Mouse (Mus musculus) G1E (cell line): ENCODE data around the gene Rnf167. TPM values are rescaled to one million over a fixed set of nuclear protein-coding genes. Genes with fewer than 3 reads are reported as not detected.

Experiments used
- ATAC-seq: 2 replicates; pipeline ENCODE4 v1.8.0; 2016; ENCODE audit warnings: mild to moderate bottlenecking; ENCODE audit not compliant: insufficient number of reproducible peaks, poor library complexity, low FRiP score, severe bottlenecking; ENCODE audit errors: extremely low read depth
- DNase-seq: peaks from one replicate; pipeline ENCODE4 v3.0.0; 2012; ENCODE audit warnings: low spot score
- H3K27me3 ChIP-seq: 2 replicates; pipeline ENCODE4 v1.6.1; 2012; ENCODE audit warnings: mild to moderate bottlenecking, low read length, inconsistent platforms; ENCODE audit not compliant: insufficient read depth
- H3K36me3 ChIP-seq: replicated peaks from 2 replicates; pipeline ENCODE3; 2012; ENCODE audit warnings: mild to moderate bottlenecking, inconsistent platforms
- H3K4me1 ChIP-seq: 2 replicates; pipeline ENCODE4 v1.6.1; 2012; ENCODE audit warnings: low read depth, low read length, inconsistent platforms, mixed read lengths; ENCODE audit not compliant: insufficient read depth
- H3K4me3 ChIP-seq: 2 replicates; pipeline ENCODE4 v1.5.1; 2012; ENCODE audit warnings: low read depth, mild to moderate bottlenecking, inconsistent platforms, low read length, moderate library complexity, mixed read lengths
- H3K9me3 ChIP-seq: replicated peaks from 2 replicates; pipeline ENCODE4 v1.6.1; 2012; ENCODE audit warnings: inconsistent platforms
- CTCF ChIP-seq: IDR thresholded peaks from 2 replicates; pipeline ENCODE4 v1.5.1; 2012; ENCODE audit warnings: low read depth, low read length, inconsistent platforms, mixed read lengths
- GATA1 ChIP-seq: IDR thresholded peaks from 2 replicates; pipeline ENCODE4 v1.6.1; 2012; ENCODE audit warnings: borderline replicate concordance, low read length, inconsistent platforms, mixed read lengths
- GATA2 ChIP-seq: IDR thresholded peaks from 2 replicates; pipeline ENCODE4 v1.6.1; 2012; ENCODE audit warnings: low read depth, low read length, inconsistent platforms, borderline replicate concordance
- POLR2AphosphoS5 ChIP-seq: IDR thresholded peaks from 2 replicates; pipeline ENCODE4 v1.6.1; 2012; ENCODE audit warnings: low read depth, low read length, inconsistent platforms; ENCODE audit not compliant: insufficient replicate concordance
- TAL1 ChIP-seq: conservative IDR thresholded peaks from 2 replicates; pipeline ENCODE4 v1.6.1; 2012; ENCODE audit warnings: low read depth, low read length, inconsistent platforms, mixed read lengths
- polyA plus RNA-seq: library from polyadenylated mRNA; stranded (reverse); fragments of >175 nt; gene quantifications from 2 replicates; pipeline ENCODE4 v1.2.3, GENCODE M21; 2012
- total RNA-seq, 2 experiments: library from RNA; stranded (forward) in 1 of 2; stranded (reverse) in 1 of 2; fragments of 200-1000 nt in 1 of 2; fragments of >200 nt in 1 of 2; fragmentation: Nextera tagmentation in 1 of 2; gene quantifications; 2 replicates each; pipeline ENCODE4 v1.2.3; 2014 to 2017

Rnf167 gene
- total and polyA plus RNA-seq, 3 experiments: 64.1 to 115 (median 81.3) TPM

GRCm38 (mm10) chr11:70643051-70643450 lies 4.0 kb upstream of the Rnf167 start:
- Histone ChIP-seq H3K36me3 (peaks cover 64% of the 10 kb centered on the region), H3K27me3 (no peaks in the 10 kb centered on the region), H3K9me3 (no peaks in the 10 kb centered on the region), H3K4me1 (peaks cover 73% of the 10 kb centered on the region), H3K4me3 (no peak overlapping the region)
- TF ChIP-seq GATA1 (no peak), GATA2 (no peak), TAL1 (no peak), POLR2AphosphoS5 (no peak), CTCF (no peak)
- ATAC-seq (no peak), DNase-seq (no peak)

DNA sequence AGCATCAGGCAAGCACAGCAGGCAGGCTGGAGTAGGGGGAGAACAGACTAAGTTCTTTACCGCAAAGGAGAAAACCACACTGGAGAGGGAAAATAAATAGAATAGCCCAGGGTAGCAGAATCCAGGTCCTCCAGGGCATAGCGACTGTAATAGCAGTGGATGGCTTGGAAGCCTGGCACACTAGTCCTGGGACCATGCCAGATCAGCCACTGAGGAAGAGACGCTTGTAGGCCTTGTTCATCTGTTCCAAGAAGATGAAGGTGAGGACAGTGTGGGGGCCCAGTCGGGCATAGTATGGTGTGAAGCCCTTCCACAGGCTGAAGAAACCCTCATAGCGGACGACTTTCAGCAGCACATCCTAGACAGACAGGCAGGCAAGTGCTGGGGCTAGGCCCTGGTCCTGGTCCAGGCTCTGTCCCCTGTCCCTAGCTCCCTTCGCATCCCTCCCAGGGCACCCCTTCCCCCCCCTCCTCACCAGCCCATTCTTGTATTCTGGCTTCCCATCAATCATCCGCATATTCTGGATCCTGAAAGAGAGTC lies 2.4 kb upstream of the Rnf167 start:
- Histone ChIP-seq H3K4me1 (peaks cover 72% of the 10 kb centered on the region), H3K27me3 (no peaks in the 10 kb centered on the region), H3K4me3 (no peak overlapping the region; the same call in 1 of the 2 replicates), H3K36me3 (peaks cover 79% of the 10 kb centered on the region), H3K9me3 (no peaks in the 10 kb centered on the region)
- no peak for ATAC-seq
- DNase-seq: no peak
- no peak for TF ChIP-seq GATA2

GRCm38 (mm10) chr11:70645461-70646258 lies 1.4 kb upstream of the Rnf167 start:
- TF ChIP-seq POLR2AphosphoS5 (no peak), CTCF (no peak), GATA1 (no peak), GATA2 (no peak), TAL1 (no peak)
- DNase-seq (no peak), ATAC-seq (no peak)
- Histone ChIP-seq H3K4me1 (peaks cover 71% of the 10 kb centered on the region), H3K27me3 (no peaks in the 10 kb centered on the region), H3K36me3 (peaks cover 80% of the 10 kb centered on the region), H3K9me3 (no peaks in the 10 kb centered on the region), H3K4me3 (peak overlapping the region; percentile 80)

- DNase-seq (no peak), ATAC-seq (no peak)
- peak overlapping the region; percentile 80 for H3K4me3 ChIP-seq
- no peaks in the 10 kb centered on the region for H3K9me3 ChIP-seq
- H3K4me1 ChIP-seq: peaks cover 71% of the 10 kb centered on the region
- TF ChIP-seq CTCF: no peak
- no peak for TF ChIP-seq GATA1
- TF ChIP-seq GATA2: no peak
- no peak for TF ChIP-seq TAL1
- TF ChIP-seq POLR2AphosphoS5: no peak
- H3K36me3 ChIP-seq: peaks cover 83% of the 10 kb centered on the region
- H3K27me3 ChIP-seq: no peaks in the 10 kb centered on the region
Measured at GRCm38 (mm10) chr11:70646259-70646555, 828 bp upstream of the Rnf167 start.

GRCm38 (mm10) chr11:70647716-70648420 lies 833 bp downstream of the Rnf167 start:
- H3K27me3 ChIP-seq: no peaks in the 10 kb centered on the region
- DNase-seq (no peak), ATAC-seq (no peak)
- peaks cover 77% of the 10 kb centered on the region for H3K4me1 ChIP-seq
- H3K4me3 ChIP-seq: peak overlapping the region; percentile 80
- H3K9me3 ChIP-seq: no peaks in the 10 kb centered on the region
- H3K36me3 ChIP-seq: peaks cover 84% of the 10 kb centered on the region
- TF ChIP-seq POLR2AphosphoS5: peak; percentile 84; the same call in 1 of the 2 replicates
- no peak for TF ChIP-seq CTCF

DNA sequence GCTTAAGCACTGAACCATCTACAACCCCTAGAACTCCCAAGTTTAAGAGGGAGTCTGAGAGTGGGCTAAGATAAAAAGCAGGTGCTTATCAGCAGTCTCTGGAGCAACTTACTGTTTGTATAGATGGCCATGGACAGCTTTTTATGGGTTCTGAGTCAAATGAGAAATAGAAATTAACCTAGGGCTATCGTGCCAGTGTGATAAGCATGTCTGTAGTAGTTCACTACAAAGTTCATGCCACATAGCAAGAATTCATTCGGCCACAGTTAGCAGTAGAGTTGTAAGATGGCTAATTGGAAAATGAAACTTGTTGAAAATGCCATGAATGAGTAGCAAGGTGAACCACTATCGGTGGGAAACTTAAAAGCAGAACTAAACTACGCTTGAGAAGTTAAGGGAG lies 1.5 kb downstream of the Rnf167 start:
- H3K36me3 ChIP-seq: peaks cover 84% of the 10 kb centered on the region
- H3K4me1 ChIP-seq: peaks cover 76% of the 10 kb centered on the region
- H3K27me3 ChIP-seq: no peaks in the 10 kb centered on the region
- peak overlapping the region; percentile 80 for H3K4me3 ChIP-seq
- H3K9me3 ChIP-seq: no peaks in the 10 kb centered on the region
- no peak for DNase-seq
- no peak for ATAC-seq
- TF ChIP-seq POLR2AphosphoS5: no peak
- no peak for TF ChIP-seq CTCF
- no peak for TF ChIP-seq GATA2
- peak; percentile 58 for TF ChIP-seq TAL1
